Comparison of ENCODE assay signal across 8 mouse cellular contexts in genomic region chr5:134704157-134704556, GRCm38 (mm10). TPM values are rescaled to one million over a fixed set of nuclear protein-coding genes. Genes with fewer than 3 reads are reported as not detected.
DNase-seq lines count a peak whose midpoint lies in the region; ATAC-seq lines count a peak whose summit lies in the region.

No protein-coding gene starts in this region.

- ATAC-seq in hindbrain, embryonic 15.5 days (ENCODE audit: low FRiP score, low read depth): peak; percentile 54

- no peaks in the 10 kb centered on the region for H3K9me3 ChIP-seq in hindbrain, embryonic 15.5 days

- no peak overlapping the region for H3K4me3 ChIP-seq in hindbrain, embryonic 15.5 days

- no peaks in the 10 kb centered on the region for H3K36me3 ChIP-seq in hindbrain, embryonic 15.5 days

- H3K4me1 ChIP-seq in hindbrain, embryonic 15.5 days (replicated peaks): no peaks in the 10 kb centered on the region

- peak; percentile 86 for DNase-seq in MN1 (ENCODE audit: low spot score)
- DNase-seq in cerebellum, adult 18-20 months: peak; percentile 67 to 75
- peak; percentile 79 for DNase-seq in forelimb bud, embryonic 11.5 days (ENCODE audit: low read depth, low spot score)
- peak; percentile 65 for DNase-seq in layer of hippocampus, postnatal 14 days (ENCODE audit: low spot score in 2 of 2)
- DNase-seq in lung, postnatal 36 days: peak; percentile 89
- peak; percentile 59 for DNase-seq in retina, postnatal 7 days (ENCODE audit: low read depth, low spot score)
- DNase-seq in thymus, postnatal 36 days: peak; percentile 78 to 82

- H3K9ac ChIP-seq in hindbrain, embryonic 15.5 days: no peak overlapping the region

- no peaks in the 10 kb centered on the region for H3K27me3 ChIP-seq in hindbrain, embryonic 15.5 days

- no peak overlapping the region for H3K27ac ChIP-seq in hindbrain, embryonic 15.5 days (replicated peaks)

- no peak overlapping the region for H3K4me2 ChIP-seq in hindbrain, embryonic 15.5 days

RNA-seq across cellular contexts. Expression of gene Limk1, which starts 15.8 kb away (rescaled TPM):
- polyA plus RNA-seq in hindbrain, embryonic 15.5 days (2015; fragmentation: Nextera tagmentation; extraction: Ambion mirVana): 23.0 and 25.8 TPM in 2 replicates
- total RNA-seq in layer of hippocampus, postnatal 14 days (2021): 10 to 100 TPM; 50.9 to 54.6 TPM

RNA-seq across cellular contexts. Expression of gene Eln, which starts 43.0 kb away (rescaled TPM):
- 21.0 and 24.5 TPM in 2 replicates for polyA plus RNA-seq in hindbrain, embryonic 15.5 days (2015; fragmentation: Nextera tagmentation; extraction: Ambion mirVana)
- total RNA-seq in layer of hippocampus, postnatal 14 days (2021): 100 to 1,000 TPM in 1 of 2 experiments, 10 to 100 TPM in 1; 49.4 to 112 TPM
